Mouse (Mus musculus) frontal cortex, adult (tissue): ENCODE data around the gene Ankrd65.

ENCODE experiments used
- ATAC-seq: cut with Nextera tagmentation; 2 replicates; pipeline ENCODE4 v1.9.2; 2017; ENCODE audit warnings: mild to moderate bottlenecking, moderate library complexity, mixed read lengths; ENCODE audit not compliant: low TSS enrichment

Gene Ankrd65

DNA sequence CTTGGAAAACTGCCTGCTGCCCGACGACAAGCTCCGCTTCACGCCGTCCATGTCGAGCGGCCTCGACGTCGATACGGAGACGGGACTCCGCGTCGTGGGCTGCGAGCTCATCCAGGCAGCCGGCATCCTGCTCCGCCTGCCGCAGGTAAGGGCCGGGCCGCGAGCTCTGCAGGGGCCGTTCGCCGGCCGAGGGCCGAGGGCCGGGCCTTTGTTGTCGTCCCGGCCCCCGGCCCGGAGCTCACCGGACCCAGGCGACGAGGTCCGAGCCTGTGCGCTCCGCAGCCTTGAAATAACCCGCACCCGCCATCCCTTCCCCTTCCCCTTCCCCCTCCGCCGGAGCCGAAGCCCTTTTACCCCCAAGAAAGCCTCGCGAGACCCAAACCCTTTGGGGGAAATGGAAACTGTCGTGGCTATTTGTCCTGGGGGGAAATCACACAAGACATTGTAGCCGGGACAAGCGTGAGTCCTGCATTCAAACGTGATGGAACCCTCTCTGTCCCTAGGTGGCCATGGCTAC, 22.5 kb downstream of the Ankrd65 start:
- peak; percentile 22; the same call in 1 of the 2 replicates for ATAC-seq

GRCm38 (mm10) chr4:155817533-155817932, 27.3 kb downstream of the Ankrd65 start:
- no peak for ATAC-seq

DNA sequence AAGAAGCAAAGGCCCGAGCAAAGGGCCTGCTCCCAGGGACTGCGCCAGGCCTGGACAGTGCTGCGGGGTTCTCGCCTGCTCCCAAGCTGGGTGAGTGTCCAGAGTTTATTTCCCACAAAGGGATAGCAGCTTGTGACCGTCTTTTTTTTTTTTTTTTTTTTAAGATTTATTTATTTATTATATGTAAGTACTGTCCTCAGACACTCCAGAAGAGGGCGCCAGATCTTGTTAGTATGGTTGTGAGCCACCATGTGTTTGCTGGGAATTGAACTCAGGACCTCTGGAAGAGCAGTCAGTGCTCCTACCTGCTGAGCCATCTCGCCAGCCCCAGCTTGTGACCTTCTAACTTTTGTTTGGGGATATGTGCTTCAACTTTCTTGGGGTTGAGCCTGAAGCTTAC, 30.8 kb downstream of the Ankrd65 start:
- no peak for ATAC-seq

DNA sequence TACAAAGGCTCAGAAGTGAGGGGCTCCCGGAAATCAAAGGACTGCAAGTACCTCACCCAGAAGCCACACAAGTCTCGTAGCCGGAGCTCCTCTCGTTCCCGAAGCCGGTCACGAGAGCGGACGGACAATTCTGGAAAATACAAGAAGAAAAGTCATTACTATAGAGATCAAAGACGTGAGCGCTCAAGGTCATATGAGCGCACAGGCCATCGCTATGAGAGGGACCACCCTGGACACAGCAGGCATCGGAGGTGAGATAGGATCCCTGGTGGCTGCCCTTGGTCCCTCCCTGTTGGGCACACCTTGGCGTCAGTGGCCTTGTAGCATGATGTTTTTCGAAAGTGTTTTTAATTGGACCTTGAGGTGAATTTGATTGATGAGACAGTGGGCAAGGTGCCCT, 33.2 kb downstream of the Ankrd65 start:
- no peak for ATAC-seq

- ATAC-seq = no peak
Measured at GRCm38 (mm10) chr4:155829866-155830265, 39.6 kb downstream of the Ankrd65 start.

DNA sequence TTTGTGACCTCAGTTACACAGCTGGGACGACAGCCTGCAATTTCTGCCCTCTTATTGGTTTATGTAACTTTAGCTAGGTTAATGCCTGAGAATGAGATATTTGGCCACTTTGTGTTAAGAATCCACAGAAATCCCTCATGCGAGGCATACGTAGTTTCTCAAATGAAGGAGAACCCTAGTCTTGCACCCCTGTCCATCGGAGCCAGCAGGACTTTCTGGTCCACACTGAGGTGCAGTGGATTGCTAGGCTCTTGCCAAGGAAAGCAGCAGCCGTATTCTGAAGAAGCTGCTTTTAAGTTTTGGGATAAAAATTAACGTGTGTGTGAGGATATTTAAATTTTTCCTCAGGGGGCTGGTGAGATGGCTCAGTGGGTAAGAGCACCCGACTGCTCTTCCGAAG, 40.4 kb downstream of the Ankrd65 start:
- ATAC-seq = no peak

GRCm38 (mm10) chr4:155831205-155831766, 41.0 kb downstream of the Ankrd65 start, which contains the start of gene Aurkaip1:
Aurkaip1 (plus strand) TSS chr4:155831272.
- peak; percentile 87 for ATAC-seq

GRCm38 (mm10) chr4:155831831-155832230, 41.6 kb downstream of the Ankrd65 start:
- ATAC-seq = no peak

- no peak for ATAC-seq
Measured at GRCm38 (mm10) chr4:155832321-155832720, 42.1 kb downstream of the Ankrd65 start.

DNA sequence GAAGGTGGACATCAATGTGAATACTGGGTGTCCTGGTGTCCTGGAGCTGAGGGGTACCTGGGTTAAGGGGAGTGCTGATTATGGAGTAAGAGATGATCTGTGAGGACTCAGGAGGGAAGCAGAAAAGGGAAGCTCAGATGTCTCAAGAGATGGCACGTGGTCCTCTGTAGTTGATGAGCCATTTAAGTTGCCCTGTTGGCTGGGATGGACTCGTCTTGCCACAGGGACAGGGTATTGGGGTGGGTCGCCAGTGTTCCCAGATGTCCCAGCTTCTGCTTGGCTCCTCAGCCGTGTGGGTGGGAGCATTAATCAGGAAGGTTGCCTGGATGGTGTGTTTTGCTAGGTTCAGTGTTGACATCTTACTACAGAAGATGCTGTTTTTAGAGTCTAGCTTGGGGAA, 43.0 kb downstream of the Ankrd65 start:
- ATAC-seq = no peak

GRCm38 (mm10) chr4:155833836-155834235, 43.6 kb downstream of the Ankrd65 start:
- ATAC-seq = peak; percentile 30; the same call in 1 of the 2 replicates

DNA sequence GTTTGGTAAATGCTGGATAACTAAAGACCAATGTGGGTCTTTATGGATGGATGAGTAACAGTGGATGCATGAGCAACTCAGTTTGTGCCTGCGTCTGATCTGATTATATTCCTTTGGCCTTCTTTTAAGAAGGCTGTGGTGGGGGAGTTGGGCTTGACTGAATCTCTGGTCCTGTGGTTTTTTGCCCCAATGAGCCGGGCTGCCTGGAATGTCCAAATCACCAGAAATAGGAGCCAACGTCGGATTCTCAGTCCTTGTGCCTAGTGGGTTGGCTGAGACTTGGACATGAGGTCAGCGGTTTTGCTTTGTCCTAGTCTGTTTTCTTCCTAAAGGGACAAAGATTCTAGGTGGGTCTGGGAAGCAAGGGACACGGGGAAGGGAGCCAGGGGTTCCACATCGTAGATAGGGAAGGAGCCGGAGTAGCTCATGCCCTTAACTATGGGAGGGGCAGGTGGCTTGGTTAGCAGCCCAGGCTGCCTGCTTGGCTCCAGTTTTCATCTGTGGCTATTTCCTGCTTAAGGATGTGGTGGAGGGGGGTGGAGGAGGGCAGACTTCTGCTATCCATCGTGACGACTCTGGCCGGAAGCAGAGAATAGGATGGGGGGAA, 47.3 kb downstream of the Ankrd65 start:
- ATAC-seq = no peak

- no peak for ATAC-seq
Measured at GRCm38 (mm10) chr4:155838187-155839153, 48.2 kb downstream of the Ankrd65 start.

DNA sequence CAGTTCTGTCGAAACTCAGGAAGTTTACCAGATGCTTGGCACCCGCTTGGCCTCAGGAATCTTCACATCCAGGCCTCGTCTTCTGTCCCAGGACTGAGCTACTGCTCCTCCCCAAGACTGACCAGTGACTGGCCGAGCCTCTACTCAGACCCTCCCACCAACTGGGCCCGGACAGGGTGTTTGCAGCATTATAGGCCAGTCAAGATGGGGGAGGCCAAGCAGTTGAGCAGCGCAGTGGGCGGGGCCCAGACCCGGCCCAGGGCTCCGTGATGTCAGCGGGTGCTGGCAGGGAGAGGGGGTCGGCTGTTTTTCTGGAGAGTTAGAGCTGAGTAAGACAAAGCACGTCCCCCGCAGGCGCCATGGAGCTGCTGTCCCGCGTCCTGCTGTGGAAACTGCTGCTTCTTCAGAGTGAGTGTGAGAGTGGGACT, 49.3 kb downstream of the Ankrd65 start, which contains the start of gene Mxra8:
Mxra8 (plus strand) TSS at position 198 of the 428 bp plus-strand sequence.
- no peak for ATAC-seq

- no peak for ATAC-seq
Measured at GRCm38 (mm10) chr4:155840076-155841002, 50.1 kb downstream of the Ankrd65 start.

GRCm38 (mm10) chr4:155841003-155841454, 50.8 kb downstream of the Ankrd65 start:
- ATAC-seq = no peak

DNA sequence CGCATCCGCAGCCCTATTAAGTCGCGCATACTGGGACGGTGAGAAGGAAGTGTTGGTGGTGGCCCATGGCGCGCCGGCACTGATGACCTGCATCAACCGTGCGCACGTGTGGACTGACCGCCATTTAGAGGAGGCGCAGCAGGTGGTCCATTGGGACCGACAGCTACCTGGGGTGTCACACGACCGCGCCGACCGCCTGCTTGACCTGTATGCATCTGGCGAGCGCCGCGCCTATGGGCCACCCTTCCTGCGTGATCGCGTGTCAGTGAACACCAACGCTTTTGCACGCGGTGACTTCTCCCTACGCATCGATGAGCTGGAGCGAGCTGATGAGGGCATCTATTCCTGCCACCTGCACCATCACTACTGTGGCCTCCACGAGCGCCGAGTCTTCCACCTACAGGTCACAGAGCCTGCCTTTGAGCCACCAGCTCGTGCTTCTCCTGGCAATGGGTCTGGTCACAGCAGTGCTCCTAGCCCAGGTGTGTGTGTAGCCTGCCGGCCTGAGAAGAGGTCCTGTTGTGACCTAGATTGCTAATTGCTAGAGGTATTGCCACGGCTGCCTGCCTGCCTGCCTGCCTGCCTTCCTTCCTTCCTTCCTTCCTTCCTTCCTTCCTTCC, 51.5 kb downstream of the Ankrd65 start:
- no peak for ATAC-seq

DNA sequence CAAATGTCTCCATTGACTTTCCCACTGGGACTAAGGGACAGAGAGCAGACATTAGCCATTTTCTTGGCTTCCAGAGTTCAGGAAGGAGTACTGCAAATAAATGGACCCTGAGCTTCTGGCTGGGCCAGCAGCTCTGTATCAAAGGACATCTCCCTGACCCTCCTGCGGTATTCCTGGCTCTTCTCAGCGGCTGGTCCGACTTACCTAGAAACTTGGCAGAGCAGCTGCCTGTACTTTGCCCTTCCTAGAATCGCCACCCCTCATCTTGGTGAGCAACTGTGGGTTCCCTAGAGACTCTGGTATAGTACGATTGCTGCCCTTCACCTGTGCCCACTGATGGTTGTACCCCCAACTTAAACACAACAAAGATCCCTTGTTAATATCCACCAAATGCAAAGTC, 53.0 kb downstream of the Ankrd65 start:
- no peak for ATAC-seq

- ATAC-seq = peak; percentile 81
Measured at GRCm38 (mm10) chr4:155846871-155847578, 56.8 kb downstream of the Ankrd65 start, which contains the start of gene Dvl1. Dvl1 (plus strand) TSS chr4:155847402.
